Mouse (Mus musculus) liver, embryonic 14.5 days (tissue): ENCODE data around the gene Rad51b. TPM values are rescaled to one million over a fixed set of nuclear protein-coding genes. Genes with fewer than 3 reads are reported as not detected.

Experiments
- ATAC-seq: fragments of 200-750 bp; cut with Nextera tagmentation; 2 replicates; pipeline ENCODE4 v1.8.0; 2017; ENCODE audit warnings: moderate number of reproducible peaks, mild to moderate bottlenecking, moderate library complexity; ENCODE audit not compliant: insufficient read depth
- DNase-seq, 3 experiments: peaks; one replicate each; pipeline ENCODE4 v3.0.0-alpha.2; 2012 to 2013; ENCODE audit warnings: low read depth in 3 of 3, low spot score in 3 of 3
- H3K27ac ChIP-seq: fragments of 300-500 bp; sonication (generic); 2 replicates; pipeline ENCODE4 v1.5.1; 2014; ENCODE audit warnings: moderate library complexity, mild to moderate bottlenecking, control low read depth, inconsistent platforms
- H3K27me3 ChIP-seq: fragments of 300-500 bp; sonication (generic); 2 replicates; pipeline ENCODE4 v1.6.1; 2014; ENCODE audit warnings: mild to moderate bottlenecking, low read length, moderate library complexity; ENCODE audit not compliant: control insufficient read depth, insufficient read depth
- H3K36me3 ChIP-seq: fragments of 300-500 bp; sonication (generic); replicated peaks from 2 replicates; pipeline ENCODE4 v1.6.1; 2014; ENCODE audit warnings: low read depth; ENCODE audit not compliant: control insufficient read depth, insufficient read depth
- H3K4me1 ChIP-seq, 2 experiments: fragments of 200-500 bp in 1 of 2; fragments of 300-500 bp in 1 of 2; sonication (generic) in 1 of 2; replicated peaks; 2 replicates each; pipeline ENCODE4 v1.6.1; 2012 to 2014; ENCODE audit warnings: antibody characterized with exemption in 1 of 2, inconsistent platforms in 1 of 2, low read length in 1 of 2; ENCODE audit not compliant: control insufficient read depth in 2 of 2, insufficient read depth in 2 of 2
- H3K4me2 ChIP-seq: fragments of 300-500 bp; sonication (generic); 2 replicates; pipeline ENCODE4 v1.6.1; 2014; ENCODE audit warnings: low read depth, mild to moderate bottlenecking, control low read depth, moderate library complexity
- H3K4me3 ChIP-seq, 2 experiments: fragments of 200-500 bp in 1 of 2; fragments of 300-500 bp in 1 of 2; sonication (generic) in 1 of 2; 2 replicates each; pipeline ENCODE4 v1.5.1; 2012 to 2014; ENCODE audit warnings: low read depth in 2 of 2, low read length in 2 of 2, mild to moderate bottlenecking in 2 of 2, control low read depth in 1 of 2, inconsistent platforms in 1 of 2, moderate library complexity in 1 of 2; ENCODE audit not compliant: insufficient read depth in 1 of 2
- H3K9ac ChIP-seq: fragments of 300-500 bp; sonication (generic); replicated peaks from 2 replicates; pipeline ENCODE4 v1.6.1; 2014; ENCODE audit warnings: mild to moderate bottlenecking, control low read depth, moderate library complexity
- H3K9me3 ChIP-seq: fragments of 300-500 bp; sonication (generic); 2 replicates; pipeline ENCODE4 v1.6.1; 2016; ENCODE audit warnings: low read length, mixed read lengths; ENCODE audit not compliant: control insufficient read depth
- CTCF ChIP-seq: IDR thresholded peaks from 2 replicates; pipeline ENCODE4 v1.5.1; 2016; ENCODE audit warnings: antibody characterized with exemption, low read depth, control low read depth
- EP300 ChIP-seq: IDR thresholded peaks from 2 replicates; pipeline ENCODE4 v1.6.1; 2016; ENCODE audit warnings: antibody characterized with exemption, low read depth
- WGBS: fragments of 180-500 bp; shearing (Covaris S2); extraction: QIAGEN DNeasy Blood & Tissue Kit; methylation state at CpG from one replicate; pipeline ENCODE4 v1.1.7; 2014; ENCODE audit not compliant: insufficient replicate concordance; 5-methylcytosine and 5-hydroxymethylcytosine counted together
- polyA plus RNA-seq, 2 experiments: library from polyadenylated mRNA; depleted of rRNA in 1 of 2; stranded (reverse) in 1 of 2; unstranded in 1 of 2; fragments of >200 nt; fragmentation: Nextera tagmentation in 1 of 2; extraction: Ambion mirVana in 1 of 2; gene quantifications; 2 replicates each; pipeline versions ENCODE4 v1.2.1 to v1.2.3; 2012 to 2014

Rad51b gene
- polyA plus RNA-seq, 2 experiments: 2.3 to 5.1 TPM

DNA sequence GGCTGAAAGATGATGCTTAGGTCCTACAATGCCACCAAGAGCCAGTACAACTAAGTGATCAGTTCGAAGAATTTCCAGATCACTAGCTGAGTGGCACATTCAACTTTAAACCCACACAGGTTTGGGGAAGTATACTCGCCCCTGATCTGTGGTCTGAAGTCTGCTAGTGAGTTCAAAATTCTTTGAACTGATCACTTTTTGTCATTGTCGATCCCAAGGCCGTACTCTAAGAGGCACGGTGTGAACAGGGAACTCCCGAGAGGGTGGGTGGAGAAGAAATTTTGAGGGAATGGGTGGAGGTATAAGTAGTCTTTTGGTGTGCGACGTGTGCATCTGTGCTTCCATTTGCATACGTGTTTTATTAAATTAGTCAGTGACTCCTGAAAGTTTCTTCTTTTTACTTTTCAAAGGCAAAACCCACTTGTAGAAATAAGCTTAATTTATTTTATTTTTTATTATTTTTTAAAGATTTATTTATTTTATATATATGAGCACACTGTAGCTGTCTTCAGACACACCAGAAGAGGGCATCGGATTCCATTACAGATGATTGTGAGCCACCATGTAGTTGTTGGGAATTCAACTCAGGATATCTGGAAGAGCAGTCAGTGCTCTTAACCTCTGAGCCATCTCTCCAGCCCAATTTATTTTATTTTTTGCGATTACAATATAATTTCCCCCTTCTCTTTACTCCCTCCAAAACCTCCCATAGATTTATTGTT lies 443.0 kb downstream of the Rad51b start:
- DNase-seq: no peak
- Histone ChIP-seq H3K4me1 (peaks cover 0 to 9% of the 10 kb centered on the region in 2 experiments; a peak in 2 of 4 replicates), H3K9me3 (no peaks in the 10 kb centered on the region), H3K27ac (no peak overlapping the region), H3K9ac (no peak overlapping the region), H3K4me2 (no peak overlapping the region), H3K36me3 (no peaks in the 10 kb centered on the region), H3K4me3 (no peak overlapping the region), H3K27me3 (no peaks in the 10 kb centered on the region)
- 67% methylated on average over 11 of the region's 11 CpGs for WGBS
- ATAC-seq: no peak
- no peak for TF ChIP-seq CTCF
- no peak for TF ChIP-seq EP300

DNA sequence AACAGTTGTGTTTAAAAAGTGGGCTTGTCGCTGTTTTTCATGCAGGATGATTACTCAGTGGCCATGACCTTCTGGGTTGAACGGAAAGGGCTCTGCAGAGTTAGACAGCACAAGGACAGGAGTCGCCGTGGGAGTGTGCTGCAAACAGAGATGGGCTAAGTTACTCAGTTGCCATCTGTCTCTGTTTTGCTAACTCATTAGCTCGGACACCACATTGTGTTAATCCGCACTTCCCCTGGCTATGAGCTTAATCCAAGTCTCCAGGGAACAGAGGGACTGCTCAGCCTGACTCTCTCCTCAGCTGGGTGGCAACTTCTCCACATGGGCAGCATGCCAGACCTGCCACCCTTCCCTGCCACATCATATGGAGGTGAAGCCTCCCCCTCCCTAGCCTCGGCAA lies 445.1 kb downstream of the Rad51b start:
- ATAC-seq: no peak
- TF ChIP-seq CTCF (no peak), EP300 (no peak)
- WGBS: 55% methylated on average over 7 of the region's 7 CpGs

DNA sequence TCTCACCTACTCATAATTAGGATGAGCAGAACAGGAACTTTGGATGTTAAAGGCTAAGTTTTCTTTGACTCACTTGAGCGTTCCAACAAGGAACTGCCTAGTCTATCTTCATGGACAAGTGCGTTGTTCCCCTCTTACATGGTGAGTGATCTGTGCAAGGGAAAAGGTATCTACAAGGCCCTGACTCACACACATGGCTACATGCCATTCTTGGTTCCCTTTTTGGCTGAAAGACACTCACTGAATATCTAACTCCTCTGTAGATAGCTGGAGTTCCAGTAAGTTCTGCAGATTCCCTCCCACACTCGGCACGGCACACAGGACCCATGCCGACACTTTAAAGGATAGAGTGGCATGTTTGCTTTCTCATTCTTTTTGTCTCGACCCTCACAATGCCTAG lies 447.0 kb downstream of the Rad51b start:
- Histone ChIP-seq H3K9me3 (no peaks in the 10 kb centered on the region), H3K27me3 (no peaks in the 10 kb centered on the region), H3K27ac (no peak overlapping the region), H3K4me2 (no peak overlapping the region), H3K36me3 (no peaks in the 10 kb centered on the region), H3K4me1 (peaks cover 0 to 9% of the 10 kb centered on the region in 2 experiments; a peak in 2 of 4 replicates), H3K9ac (no peak overlapping the region), H3K4me3 (no peak overlapping the region)
- WGBS: 71% methylated on average over 6 of the region's 6 CpGs
- ATAC-seq (no peak), DNase-seq (no peak)
- TF ChIP-seq EP300 (no peak), CTCF (no peak)

More for the DNA sequence above, 445.1 kb downstream of the Rad51b start:
- Histone ChIP-seq H3K4me2 (no peak overlapping the region), H3K4me3 (no peak overlapping the region), H3K4me1 (peaks cover 0 to 9% of the 10 kb centered on the region in 2 experiments; a peak in 2 of 4 replicates), H3K36me3 (no peaks in the 10 kb centered on the region), H3K9ac (no peak overlapping the region), H3K27ac (no peak overlapping the region), H3K9me3 (no peaks in the 10 kb centered on the region), H3K27me3 (no peaks in the 10 kb centered on the region)
- DNase-seq: no peak

DNA sequence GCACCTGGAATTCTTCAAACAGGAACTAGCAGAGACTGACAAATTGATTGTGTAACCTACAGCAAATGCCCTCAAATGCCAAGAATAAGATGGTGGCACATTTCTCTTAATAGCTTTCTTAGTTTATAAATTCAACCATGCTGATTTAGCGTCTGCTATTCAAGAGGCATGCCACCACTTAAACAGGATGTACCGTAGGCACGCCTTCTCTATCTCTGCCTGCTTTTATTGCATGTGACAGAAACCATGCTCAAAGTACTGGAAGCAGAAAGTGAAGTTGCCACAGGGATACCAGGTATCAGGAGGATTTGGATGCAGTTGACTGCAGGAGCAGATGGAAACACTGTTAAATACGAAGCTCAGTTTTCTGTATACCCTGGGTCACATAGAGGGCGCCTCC lies 448.1 kb downstream of the Rad51b start:
- H3K27ac ChIP-seq: no peak overlapping the region
- 68% methylated on average over 5 of the region's 5 CpGs for WGBS
- TF ChIP-seq CTCF (no peak), EP300 (no peak)

DNA sequence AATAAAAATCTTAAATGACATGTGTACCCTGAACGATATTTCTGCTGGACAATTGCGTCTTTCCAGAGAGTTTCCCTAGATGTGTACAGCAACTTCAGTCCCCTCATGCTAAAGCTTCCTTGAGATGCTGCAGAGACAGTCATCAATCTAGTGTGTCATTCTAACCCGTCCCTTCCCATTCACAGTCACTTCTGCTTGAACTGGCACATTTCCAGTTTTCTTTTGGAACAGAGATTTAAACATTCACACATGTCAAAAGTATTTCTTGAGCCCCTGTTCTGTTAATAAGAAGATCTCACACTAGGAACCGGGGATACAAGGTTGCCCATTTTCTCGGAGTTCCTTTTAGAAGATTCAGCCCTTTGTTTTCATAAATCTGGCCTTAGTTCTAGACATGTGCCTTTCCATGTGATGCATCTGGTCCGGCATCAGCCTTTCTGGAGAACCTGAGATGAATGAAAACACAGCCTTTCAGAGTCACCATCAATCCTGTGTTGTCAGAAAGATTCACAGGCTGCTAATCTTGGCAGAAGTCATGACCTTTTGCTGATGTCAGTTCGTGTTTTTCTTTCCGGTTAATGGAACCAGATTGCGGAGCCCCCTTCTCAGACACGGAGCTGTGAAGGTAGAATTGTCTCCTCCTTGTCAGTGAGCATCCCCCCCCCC lies 448.9 kb downstream of the Rad51b start:
- TF ChIP-seq EP300 (no peak), CTCF (no peak)
- no peak for DNase-seq
- 55% methylated on average over 10 of the region's 10 CpGs for WGBS
- H3K4me2 ChIP-seq: no peak overlapping the region
- no peak overlapping the region for H3K4me3 ChIP-seq
- no peak for ATAC-seq
- H3K27me3 ChIP-seq: no peaks in the 10 kb centered on the region
- H3K36me3 ChIP-seq: no peaks in the 10 kb centered on the region
- H3K9ac ChIP-seq: no peak overlapping the region
- peaks cover 0 to 14% of the 10 kb centered on the region in 2 experiments; a peak in 2 of 4 replicates for H3K4me1 ChIP-seq
- no peak overlapping the region for H3K27ac ChIP-seq
- no peaks in the 10 kb centered on the region for H3K9me3 ChIP-seq

More for the DNA sequence above, 448.1 kb downstream of the Rad51b start:
- no peak overlapping the region for H3K4me2 ChIP-seq
- ATAC-seq (no peak), DNase-seq (no peak)
- no peak overlapping the region for H3K4me3 ChIP-seq
- H3K9ac ChIP-seq: no peak overlapping the region
- no peaks in the 10 kb centered on the region for H3K36me3 ChIP-seq
- no peaks in the 10 kb centered on the region for H3K9me3 ChIP-seq
- peaks cover 0 to 14% of the 10 kb centered on the region in 2 experiments; a peak in 2 of 4 replicates for H3K4me1 ChIP-seq
- no peaks in the 10 kb centered on the region for H3K27me3 ChIP-seq
